Mouse (Mus musculus) heart, postnatal 0 days (tissue): Measurements from ENCODE around the gene Cblc.
A peak's percentile ranks its signal among the peaks of the same experiment; 100 is the strongest.

Experiments
- CTCF ChIP-seq: IDR thresholded peaks from 2 replicates; pipeline ENCODE4 v1.5.1; 2016; ENCODE audit warnings: antibody characterized with exemption, control low read depth, low read depth
- EP300 ChIP-seq: IDR thresholded peaks from 2 replicates; pipeline ENCODE4 v1.6.1; 2016; ENCODE audit warnings: antibody characterized with exemption, low read depth

DNA sequence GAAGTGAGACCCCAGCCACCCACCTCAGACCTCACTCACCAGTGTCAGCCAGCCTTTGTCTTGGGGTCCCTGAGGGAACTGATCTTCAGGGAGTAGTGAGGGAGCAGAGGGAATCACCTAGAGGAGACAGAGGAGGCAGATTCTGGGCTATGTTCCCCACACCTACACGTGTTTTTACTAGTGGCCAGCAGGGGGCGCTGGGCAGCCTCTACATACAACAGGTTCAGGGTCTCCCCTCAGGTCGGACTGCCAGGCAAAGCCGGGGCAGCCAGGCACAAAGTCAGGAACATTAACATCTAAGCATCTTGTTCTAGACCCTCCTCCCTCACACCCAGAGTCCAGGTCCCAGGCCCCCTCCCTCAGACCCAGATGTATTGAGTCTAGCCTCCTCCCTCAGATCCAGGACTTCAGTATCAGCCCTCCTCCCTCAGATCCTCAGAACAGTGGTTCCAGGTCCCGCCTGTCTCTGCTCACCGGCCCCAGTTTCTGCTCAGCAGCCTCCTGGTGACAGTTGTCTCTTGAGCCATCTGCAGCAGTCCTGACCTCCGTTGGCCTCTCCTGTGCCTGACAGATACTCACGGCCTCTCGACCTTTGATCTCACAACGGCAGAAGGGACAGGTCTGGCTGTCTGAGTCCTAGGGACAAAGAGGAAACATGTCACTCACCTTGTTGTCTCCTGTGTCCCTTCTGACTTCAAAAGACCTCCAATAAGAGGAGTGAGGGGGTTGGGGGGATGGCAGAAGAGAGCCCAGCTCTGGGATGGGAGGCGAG lies 11.7 kb downstream of the Cblc start:
- TF ChIP-seq CTCF (peak; percentile 35; the same call in 1 of the 2 replicates), EP300 (no peak)
